Mouse (Mus musculus): ENCODE results near the gene Steap2.

The Steap2 gene

DNA sequence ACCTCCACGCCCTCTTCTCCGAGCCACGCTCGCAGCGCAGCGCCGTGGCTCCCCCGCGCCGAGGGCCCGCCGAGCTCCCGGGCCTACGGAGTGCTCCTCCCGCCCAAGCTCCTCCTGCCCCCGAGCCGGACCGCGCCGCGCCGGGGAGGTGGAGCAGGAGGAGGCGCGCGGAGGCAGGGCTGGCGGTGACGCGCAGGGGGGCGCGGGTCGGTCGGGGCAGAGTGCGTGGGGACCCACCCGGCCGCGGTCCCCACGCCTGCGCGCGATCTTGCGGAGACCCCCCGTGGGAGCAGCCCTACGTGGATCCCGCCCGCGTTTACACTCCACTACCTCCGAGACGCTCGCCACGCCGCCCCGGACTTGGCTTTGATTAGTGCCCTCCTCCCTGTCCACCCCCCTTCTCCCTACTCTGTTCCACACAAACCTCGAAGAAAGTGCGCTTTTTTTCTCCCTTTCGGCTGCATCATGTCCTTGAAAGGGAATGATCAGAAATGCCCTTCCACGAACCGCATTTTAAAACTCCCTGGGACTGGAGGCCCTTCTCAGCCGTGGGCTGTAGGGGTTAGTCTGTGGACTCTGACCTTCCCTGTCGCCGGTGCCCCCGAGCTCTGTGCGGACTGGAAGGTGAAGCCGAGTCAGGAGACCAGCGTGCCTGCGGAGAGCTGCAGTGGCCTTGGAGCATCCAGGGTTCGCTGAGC, at the start of gene Steap2:
Steap2 (minus strand) TSS at position 623 of the 698 bp plus-strand sequence.
- no peak for TF ChIP-seq GATA4 (IDR thresholded peaks at IDR 0.05; ENCODE audit: insufficient replicate concordance, low read length)

DNA sequence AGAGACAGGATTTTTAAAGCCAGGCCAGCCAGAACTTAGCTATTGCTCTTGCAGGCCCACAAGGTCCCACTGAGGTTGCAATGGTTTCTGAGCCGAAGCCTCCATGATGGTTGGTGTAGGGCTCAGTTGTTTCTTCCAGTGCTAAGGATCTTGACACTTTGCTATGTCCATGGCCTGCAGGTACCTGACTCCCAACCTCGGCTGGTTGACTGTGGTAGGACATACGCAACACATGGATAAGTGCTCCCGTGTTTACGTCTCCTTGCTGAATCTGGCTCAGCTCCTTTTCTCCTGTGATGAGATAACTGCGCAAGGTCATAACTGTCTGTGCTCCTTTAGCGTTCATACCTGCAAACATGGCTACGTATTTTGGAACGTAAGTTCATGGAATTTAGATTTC, 40.1 kb upstream of the Steap2 start:
- TF ChIP-seq GATA4 (IDR thresholded peaks at IDR 0.05; ENCODE audit: insufficient replicate concordance, low read length): no peak

DNA sequence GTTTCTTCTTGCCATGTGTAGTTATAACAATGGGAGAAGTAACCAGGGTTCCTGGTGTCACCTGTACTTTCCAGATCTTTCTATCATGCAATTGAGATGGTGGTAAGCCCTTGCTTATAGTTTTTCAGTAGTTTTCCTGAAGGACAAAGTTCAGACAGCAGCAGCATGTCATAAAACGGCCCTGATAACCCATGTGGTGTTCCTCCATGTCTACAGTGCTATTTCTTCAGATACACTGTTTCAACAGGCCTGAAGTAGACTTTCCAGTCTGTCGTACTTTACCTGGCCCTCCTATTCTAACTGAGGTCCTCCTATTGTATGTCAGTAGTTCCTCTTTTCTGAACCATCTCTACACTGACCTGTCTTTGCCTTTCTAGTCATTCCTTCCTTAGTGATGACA, 38.5 kb upstream of the Steap2 start:
- no peak for TF ChIP-seq GATA4 (IDR thresholded peaks at IDR 0.05; ENCODE audit: insufficient replicate concordance, low read length)

DNA sequence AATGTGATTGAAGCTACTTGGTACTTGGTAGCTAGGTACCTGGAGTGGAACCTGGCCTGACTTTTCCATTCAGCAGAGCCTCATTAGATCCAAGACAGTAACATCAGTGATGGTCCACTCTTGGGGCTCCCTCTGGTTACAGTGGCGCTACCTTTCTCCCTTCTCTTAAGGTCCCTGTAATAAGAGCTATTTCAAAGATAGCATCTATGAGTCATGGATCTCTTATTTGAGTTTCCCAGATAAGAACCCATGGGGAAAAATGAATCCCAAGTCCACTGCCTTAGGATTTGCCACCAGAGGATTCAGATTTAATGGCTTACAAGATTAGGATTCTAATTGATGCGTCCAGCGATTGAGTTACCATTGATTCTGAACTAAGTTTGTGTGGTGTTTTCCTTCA, 37.8 kb upstream of the Steap2 start:
- TF ChIP-seq GATA4 (IDR thresholded peaks at IDR 0.05; ENCODE audit: insufficient replicate concordance, low read length): no peak

DNA sequence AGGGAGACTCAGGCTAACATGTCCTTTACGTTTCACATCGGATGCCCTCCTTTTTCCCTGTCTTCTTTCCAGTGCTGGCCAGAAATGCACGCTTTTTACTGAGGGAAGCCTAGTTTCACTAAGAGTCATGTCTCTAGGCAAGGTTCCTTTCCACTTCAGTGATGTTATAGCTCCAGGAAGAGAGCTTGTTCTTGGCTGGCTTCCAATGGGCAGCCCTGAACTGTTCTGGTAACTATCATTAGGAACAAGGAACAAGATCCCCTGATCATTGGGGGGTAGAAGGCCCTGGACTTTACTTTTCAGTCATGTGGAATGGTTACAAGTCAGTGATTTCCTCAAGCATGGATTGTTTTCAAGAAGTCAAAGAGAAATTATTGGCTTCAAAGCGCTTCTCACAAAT, 35.5 kb upstream of the Steap2 start:
- TF ChIP-seq GATA4 (IDR thresholded peaks at IDR 0.05; ENCODE audit: insufficient replicate concordance, low read length): no peak

DNA sequence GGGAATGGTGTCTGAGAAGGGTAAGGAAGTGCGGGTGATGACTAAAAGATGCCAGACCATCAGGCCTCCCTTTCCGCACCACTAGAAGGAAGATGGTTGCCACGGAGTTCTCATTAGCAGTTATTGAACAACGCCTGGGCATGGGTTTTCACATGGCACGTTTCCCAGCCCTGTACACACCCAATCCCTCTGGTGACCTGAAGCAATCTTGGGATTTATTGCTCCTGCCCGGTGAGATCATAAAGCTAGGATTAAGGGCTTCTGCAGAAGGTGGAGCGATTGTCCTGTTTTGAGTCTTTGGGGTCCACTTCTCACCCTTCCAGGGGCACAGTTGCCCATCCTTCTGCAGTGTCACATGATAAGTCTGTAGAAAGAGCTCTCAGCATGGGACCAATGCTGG, 27.8 kb upstream of the Steap2 start:
- no peak for TF ChIP-seq GATA4 (IDR thresholded peaks at IDR 0.05; ENCODE audit: insufficient replicate concordance, low read length)

DNA sequence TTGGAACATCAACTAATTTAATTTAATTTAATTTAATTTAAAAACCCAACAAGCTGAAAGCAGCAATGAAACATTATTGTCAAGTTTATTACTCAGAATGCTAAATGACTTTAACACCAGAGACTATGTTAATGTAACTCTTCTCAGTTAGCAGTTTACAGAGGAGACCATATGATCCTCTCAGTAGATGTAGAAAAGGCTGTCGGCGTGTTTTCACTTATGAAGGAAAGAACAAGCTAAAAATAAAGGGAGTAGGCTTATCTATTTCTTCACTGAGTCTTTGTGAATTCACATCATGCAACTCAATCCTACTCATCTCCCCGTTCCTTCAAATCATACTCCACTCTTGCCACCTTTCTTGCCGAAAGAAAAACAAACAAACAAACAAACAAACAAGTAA, 16.7 kb upstream of the Steap2 start:
- no peak for TF ChIP-seq GATA4 (IDR thresholded peaks at IDR 0.05; ENCODE audit: insufficient replicate concordance, low read length)

DNA sequence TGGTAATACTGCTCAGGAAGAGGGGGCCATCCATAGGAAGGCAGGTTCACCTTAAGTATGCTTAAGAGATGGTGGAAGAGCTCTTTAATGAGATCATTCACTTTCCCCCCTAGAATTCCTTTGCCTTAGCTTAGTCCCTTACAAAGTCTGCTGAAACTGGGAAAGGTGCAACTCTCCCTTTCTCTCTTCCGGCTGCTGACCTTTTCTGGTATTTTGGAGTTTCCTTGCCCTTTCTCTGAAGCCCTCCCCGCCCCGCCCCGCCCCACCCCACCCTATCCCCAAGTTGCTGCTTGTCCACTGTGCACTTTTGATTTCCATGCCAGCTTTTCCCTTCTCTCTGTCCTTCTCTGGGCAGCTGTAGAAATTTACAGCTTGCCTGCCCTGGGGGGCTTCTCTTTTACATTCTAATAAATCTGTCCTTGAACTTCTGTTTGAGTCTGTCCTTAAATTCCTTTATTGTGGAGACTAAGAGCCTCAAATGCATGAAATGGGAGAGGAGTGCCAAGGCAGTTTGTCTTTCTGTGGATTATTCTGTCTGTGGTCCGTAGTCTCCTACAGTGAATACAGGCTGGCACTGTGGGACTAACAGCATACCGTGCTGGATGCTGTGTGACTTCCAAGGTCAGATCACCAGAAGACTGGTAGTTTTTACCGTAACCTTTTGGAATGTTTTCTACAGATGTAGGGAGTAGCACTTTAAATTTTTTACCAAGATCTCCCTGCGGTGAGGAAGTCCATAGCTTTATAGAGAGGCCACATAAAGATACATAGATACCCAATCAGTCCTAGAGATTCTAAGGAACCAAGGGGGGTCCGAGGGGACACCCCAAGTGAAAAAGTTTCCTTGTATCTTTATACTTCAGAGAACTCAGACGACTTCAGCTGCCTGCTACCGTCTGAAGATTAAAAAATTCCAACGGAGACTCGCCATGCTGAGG, 13.2 kb upstream of the Steap2 start:
- no peak for TF ChIP-seq GATA4 (IDR thresholded peaks at IDR 0.05; ENCODE audit: insufficient replicate concordance, low read length)

DNA sequence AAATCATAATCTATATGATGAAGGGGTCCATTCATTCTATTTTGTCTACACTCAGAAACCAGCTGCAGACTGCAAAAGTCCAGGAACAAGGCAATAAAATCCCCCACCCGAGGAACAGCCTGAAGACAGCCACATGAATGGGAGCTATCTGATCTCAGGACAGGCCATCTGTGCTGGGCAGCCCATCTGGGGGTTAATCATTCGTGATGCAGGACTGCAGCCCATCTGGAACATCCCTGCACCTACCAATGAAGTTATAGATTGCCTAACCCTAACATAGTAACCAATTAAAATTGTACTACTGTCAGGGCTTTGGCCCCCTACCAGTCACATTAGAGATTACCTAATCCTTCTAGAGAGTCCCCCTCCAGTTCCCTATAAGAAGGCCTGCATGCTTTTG, 10.6 kb upstream of the Steap2 start:
- TF ChIP-seq GATA4 (IDR thresholded peaks at IDR 0.05; ENCODE audit: insufficient replicate concordance, low read length): no peak

DNA sequence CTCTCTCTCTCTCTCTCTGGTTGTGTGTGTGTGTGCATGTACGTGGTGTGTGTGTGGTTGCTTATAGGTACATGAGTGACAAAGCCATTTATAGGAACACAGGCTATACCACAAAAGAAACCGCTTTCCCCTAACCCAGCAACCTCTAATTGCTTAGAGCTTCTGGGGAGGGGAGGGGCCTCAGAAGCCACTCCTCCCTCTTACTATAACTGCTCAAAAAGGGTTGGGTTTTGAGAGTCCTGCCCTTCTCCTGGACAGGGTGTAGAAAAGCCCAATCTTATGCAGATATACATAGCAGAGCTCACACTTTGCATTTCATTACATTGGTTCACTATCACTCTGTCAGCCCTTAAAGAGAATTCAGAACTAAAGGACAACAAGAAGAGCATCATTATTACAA, 6.0 kb upstream of the Steap2 start:
- no peak for TF ChIP-seq GATA4 (IDR thresholded peaks at IDR 0.05; ENCODE audit: insufficient replicate concordance, low read length)

DNA sequence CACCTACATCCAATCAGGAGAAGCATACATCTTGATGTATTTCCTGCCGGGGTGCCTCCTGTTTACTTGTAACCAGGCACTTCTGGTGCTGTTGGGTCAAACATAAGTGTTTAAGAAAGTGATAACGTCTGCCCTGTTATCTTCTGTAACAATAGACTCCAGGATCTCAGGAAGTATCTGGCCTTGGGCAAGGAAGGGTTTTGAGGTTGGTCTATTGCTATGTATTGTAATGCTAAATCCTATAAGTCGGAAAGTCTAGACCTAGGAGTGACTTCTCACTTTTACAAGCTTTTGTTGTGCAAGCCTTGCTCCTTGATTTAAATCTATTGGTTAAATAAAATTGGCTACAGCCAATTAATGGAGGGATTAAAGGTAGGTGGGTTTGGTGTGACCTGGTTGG, 4.5 kb upstream of the Steap2 start:
- TF ChIP-seq GATA4 (IDR thresholded peaks at IDR 0.05; ENCODE audit: insufficient replicate concordance, low read length): no peak

DNA sequence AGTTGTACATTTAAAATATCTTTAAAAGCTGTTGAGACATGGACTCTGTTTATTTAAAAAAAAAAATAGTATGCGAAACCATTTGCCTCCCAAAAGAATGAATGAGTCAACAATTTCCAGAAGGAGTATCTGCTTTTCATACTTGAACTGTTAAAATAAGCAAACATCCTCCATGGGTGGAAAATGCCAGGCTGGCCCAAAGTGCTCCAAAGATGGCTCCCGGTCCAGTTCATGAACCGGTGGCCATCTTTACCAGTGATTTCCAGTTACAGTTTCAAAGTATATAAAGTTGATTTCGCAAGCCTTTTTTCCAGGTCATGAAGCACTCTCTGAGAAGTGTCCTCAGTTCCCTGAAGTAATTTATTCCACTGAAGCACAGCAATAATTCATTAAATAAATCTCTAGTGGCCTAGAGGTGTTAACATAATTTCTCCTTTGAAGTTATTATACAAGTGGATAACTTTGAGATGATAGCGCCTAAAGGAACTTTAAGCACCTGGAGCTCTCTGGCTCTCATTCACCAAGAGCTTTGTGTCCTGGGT, 1.1 kb upstream of the Steap2 start:
- no peak for TF ChIP-seq GATA4 (IDR thresholded peaks at IDR 0.05; ENCODE audit: insufficient replicate concordance, low read length)

DNA sequence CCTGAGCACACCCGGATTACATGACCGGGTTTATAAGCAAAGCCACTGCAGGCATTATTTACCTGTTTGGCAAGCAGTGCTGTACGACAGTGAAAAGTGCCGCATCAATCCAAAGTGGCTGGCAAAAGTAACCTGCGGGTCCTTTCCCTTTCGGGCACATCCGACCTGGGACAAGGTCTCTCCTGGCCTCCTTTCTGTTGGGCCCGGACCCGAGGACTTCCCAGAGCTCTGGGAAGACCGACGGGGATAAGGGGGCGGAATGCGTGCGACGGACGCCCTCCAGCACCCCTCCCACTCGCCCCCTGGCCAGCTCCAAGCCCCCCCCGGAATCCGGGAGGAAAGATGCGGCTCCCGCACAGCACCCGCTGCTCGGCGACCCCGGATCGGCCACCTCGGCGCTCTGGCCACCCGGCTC, 830 bp downstream of the Steap2 start:
- TF ChIP-seq GATA4 (IDR thresholded peaks at IDR 0.05; ENCODE audit: insufficient replicate concordance, low read length): no peak

DNA sequence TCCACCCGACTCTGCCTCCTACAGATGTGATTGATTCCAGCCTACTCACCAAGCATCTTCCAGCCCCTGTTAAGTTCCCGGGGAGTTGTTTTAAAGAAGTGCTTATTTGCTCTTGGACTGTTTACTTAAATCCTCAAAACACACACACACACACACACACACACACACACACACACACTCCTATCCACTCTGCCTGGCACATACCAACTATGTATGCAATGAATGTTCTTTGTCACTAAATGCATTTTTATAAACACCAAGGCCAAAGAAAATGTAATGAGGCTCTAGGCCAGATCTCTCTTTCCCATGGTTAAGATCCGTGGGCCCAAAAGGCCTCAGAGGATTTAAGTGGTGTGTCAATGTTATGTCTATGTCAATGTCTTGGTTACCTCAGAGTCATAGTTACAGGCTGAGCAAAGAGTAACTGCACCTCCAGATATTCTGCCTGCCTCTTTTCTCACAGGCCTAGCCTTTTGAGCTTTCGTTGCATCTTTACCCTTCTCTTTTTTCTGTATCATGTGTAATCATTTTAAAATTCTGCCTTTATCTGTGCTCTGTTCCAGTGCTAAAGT, 2.1 kb downstream of the Steap2 start:
- TF ChIP-seq GATA4 (IDR thresholded peaks at IDR 0.05; ENCODE audit: insufficient replicate concordance, low read length): no peak

DNA sequence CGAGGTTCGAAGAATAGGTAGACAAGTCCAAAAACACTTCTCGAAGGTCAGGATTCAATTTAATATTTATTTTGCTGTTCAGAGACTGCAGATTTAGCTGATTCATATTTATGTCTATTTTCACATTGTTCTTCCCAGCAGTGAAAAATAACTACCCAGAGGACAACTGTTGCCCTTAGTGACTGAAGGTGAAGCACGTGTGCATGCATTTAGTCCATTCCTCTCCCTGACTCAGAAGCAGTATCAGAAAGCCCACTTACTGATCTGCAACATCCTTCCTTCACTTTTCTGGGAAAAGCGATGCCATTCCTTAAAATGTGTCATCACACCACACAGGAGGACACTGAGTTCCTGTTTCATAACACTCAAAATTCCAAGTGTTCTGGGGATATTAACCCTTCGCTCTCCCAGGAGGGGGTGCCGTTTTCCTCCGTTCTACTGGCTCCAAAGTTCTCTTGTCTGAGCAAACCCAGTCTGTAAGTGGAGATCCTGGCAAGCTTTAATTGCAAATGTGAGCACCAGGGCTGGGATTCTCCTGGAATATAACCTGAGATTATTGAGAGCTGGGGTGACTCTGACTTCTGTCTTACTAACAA, 5.3 kb downstream of the Steap2 start:
- TF ChIP-seq GATA4 (IDR thresholded peaks at IDR 0.05; ENCODE audit: insufficient replicate concordance, low read length): no peak

Data from liver, adult (tissue).